Mouse (Mus musculus): ENCODE data around the gene Piga. TPM values are rescaled to one million over a fixed set of nuclear protein-coding genes. Genes with fewer than 3 reads are reported as not detected.

The Piga gene
- polyA plus RNA-seq, 1 experiment = 5.8 TPM

- Histone ChIP-seq H3K4me1 (ENCODE audit: control insufficient read depth, insufficient read depth, low read length) (no peaks in the 10 kb centered on the region), H3K27ac (ENCODE audit: insufficient read depth, low read length) (no peak overlapping the region), H3K4me3 (ENCODE audit: insufficient read depth, low read length) (no peak overlapping the region)
- TF ChIP-seq POLR2A (IDR thresholded peaks at IDR 0.05; ENCODE audit: extremely low read depth, insufficient read depth, low read length) (no peak), CTCF (IDR thresholded peaks at IDR 0.05; ENCODE audit: extremely low read depth, insufficient read depth, low read length) (no peak)
These were observed 27.5 kb downstream of the Piga start for GRCm38 (mm10) chrX:164446835-164447681.

- TF ChIP-seq CTCF (IDR thresholded peaks at IDR 0.05; ENCODE audit: extremely low read depth, insufficient read depth, low read length) (no peak), POLR2A (IDR thresholded peaks at IDR 0.05; ENCODE audit: extremely low read depth, insufficient read depth, low read length) (no peak)
- no peaks in the 10 kb centered on the region for H3K4me1 ChIP-seq (ENCODE audit: control insufficient read depth, insufficient read depth, low read length)
- no peak overlapping the region for H3K4me3 ChIP-seq (ENCODE audit: insufficient read depth, low read length)
- no peak overlapping the region for H3K27ac ChIP-seq (ENCODE audit: insufficient read depth, low read length)
These were observed 28.1 kb downstream of the Piga start for GRCm38 (mm10) chrX:164447682-164448071.

DNA sequence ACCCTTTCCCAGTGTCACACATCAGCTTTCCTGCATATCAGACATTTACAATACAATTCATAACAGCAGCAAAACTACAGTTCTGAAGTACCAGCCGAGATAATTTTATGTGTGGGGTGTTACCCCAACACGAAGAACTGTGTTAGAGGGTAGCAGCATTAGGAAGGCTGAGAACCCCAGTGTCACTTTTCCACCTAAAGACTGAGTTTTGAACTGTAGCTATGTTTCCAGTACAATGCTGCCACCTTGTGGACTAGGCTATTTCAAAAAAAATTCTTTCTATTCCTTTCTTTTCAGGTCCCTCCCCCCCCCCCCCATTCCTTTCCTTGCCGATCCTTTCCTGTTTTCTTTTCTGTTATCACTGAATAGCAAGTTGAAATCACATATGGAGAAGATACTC, 29.6 kb downstream of the Piga start:
- Histone ChIP-seq H3K4me1 (ENCODE audit: control insufficient read depth, insufficient read depth, low read length) (no peaks in the 10 kb centered on the region), H3K4me3 (ENCODE audit: insufficient read depth, low read length) (no peak overlapping the region), H3K27ac (ENCODE audit: insufficient read depth, low read length) (no peak overlapping the region)
- no peak for TF ChIP-seq POLR2A (IDR thresholded peaks at IDR 0.05; ENCODE audit: extremely low read depth, insufficient read depth, low read length)
- TF ChIP-seq CTCF (IDR thresholded peaks at IDR 0.05; ENCODE audit: extremely low read depth, insufficient read depth, low read length) = peak; percentile 33; the same call in 1 of the 2 replicates

- Histone ChIP-seq H3K4me3 (ENCODE audit: insufficient read depth, low read length) (no peak overlapping the region), H3K27ac (ENCODE audit: insufficient read depth, low read length) (no peak overlapping the region), H3K4me1 (ENCODE audit: control insufficient read depth, insufficient read depth, low read length) (no peaks in the 10 kb centered on the region)
- no peak for TF ChIP-seq POLR2A (IDR thresholded peaks at IDR 0.05; ENCODE audit: extremely low read depth, insufficient read depth, low read length)
- no peak for TF ChIP-seq CTCF (IDR thresholded peaks at IDR 0.05; ENCODE audit: extremely low read depth, insufficient read depth, low read length)
These were observed 39.8 kb downstream of the Piga start for GRCm38 (mm10) chrX:164459205-164459878.

Other genes starting within 250 kb of the Piga start
- 1.6 and 1.7 TPM in 2 replicates for gene Bmx, start 161.6 kb upstream of the Piga start, polyA plus RNA-seq (2012; rRNA removed)
- gene Pir, start 150.4 kb upstream of the Piga start, polyA plus RNA-seq (2012; rRNA removed) = 6.3 and 7.4 TPM in 2 replicates
- 2.0 and 2.2 TPM in 2 replicates for gene Vegfd, start 46.4 kb upstream of the Piga start, polyA plus RNA-seq (2012; rRNA removed)
- 5.4 and 6.1 TPM in 2 replicates for gene Asb11, start 17.2 kb downstream of the Piga start, polyA plus RNA-seq (2012; rRNA removed)
- not detected in 2 replicates for gene Asb9, start 86.5 kb downstream of the Piga start, polyA plus RNA-seq (2012; rRNA removed)

Measured in cortical plate, adult 2 months (tissue).